Mouse (Mus musculus) inflammation-experienced regulatory T-cells, adult 6 months (primary cell): ENCODE data around the gene Lrch3. TPM values are rescaled to one million over a fixed set of nuclear protein-coding genes. Genes with fewer than 3 reads are reported as not detected.
"Not testable (repeated sequence)": the region's sequence is repeated elsewhere in the genome, so short reads cannot be mapped to it uniquely, and the experiment has no call there.

Source experiments
- ATAC-seq: one replicate; pipeline ENCODE4 v1.8.0; 2017
- polyA plus RNA-seq, 3 experiments: library from polyadenylated mRNA; unstranded; fragments of 100-300 nt; shearing (Covaris generic); gene quantifications; one replicate each; pipeline ENCODE4 v1.2.1; 2017

Gene Lrch3
- polyA plus RNA-seq, 3 experiments from 2014 or later, result 19.6 to 23.6 (median 21.9) TPM

DNA sequence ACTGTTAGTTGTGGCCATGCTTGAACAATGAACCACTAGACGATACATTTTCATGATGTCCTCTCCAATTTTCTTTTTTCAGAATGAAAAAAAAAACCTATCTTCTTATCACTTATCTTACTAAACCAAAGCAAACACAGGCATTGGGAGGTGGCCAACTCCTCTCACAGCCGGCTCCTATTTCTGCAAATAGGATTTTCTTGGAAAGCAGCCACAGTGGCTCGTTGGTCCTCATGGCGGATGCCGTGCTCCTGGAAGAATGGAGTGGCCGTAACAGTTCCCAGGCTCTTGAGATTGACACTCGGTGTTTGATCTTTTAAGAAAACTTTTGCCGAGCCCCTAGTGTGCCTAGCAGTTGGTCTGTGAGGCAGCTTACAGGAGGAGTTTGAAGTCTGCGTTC, 91.3 kb downstream of the Lrch3 start:
- ATAC-seq, result no peak

DNA sequence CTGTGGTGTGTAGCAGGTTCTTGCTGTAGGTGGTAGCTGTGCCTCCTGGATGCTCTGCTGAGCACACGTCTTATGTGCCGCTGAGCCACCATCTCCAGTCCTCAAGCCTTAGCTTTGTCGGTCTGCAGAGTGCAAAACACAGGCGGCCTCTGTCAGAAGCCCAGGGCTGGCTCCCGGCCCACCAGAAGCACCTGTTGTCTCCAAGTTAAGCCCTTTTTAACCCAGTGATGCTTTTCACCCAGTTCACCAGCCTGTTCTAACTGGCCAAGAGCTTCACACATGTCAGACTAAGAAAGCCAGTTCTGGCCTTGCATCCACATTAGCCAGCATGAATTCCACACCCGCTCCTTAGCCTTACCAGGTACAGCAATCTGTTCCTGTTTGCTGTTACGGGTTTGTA, 93.0 kb downstream of the Lrch3 start:
- ATAC-seq, result no peak

DNA sequence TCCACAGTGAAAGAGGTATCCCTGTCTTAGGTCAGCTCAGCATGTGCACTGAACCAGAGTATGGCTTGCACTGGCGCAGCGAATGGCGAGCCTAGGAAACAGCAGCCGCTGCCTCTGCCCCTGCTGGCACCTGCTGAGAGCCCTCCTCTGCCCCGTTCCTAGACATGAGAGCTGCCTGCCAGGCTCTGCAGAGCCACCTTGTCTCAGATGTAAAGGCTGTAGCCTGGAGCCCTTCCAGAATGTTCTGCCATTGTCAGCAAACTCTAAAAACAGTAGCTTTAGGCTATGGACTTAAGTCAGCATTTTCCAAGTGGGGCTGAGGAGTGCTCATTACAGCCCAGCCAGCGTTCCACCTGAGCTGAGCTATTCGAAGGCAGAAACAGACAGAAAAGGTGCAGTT, 93.5 kb downstream of the Lrch3 start:
- ATAC-seq, result no peak

DNA sequence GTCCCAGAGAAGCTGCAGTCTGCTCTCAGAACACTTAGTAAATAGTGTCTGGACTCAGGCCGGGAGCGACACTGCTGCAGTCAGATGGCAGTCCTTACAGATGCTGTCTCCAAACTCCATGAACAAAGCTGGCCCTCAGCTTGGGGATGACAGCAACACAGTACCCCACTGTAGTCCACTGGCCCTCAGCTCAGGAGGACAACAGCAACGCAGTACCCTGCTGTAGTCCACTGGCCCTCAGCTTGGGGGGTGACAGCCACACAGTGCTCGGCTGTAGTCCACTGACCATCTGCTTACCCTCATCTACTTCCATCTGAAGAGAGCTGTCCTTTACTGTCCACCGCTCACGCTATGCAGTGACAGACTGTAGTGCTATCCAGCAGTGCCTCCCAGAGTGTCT, 96.3 kb downstream of the Lrch3 start:
- no peak for ATAC-seq

GRCm38 (mm10) chr16:33013801-33014200, 99.9 kb downstream of the Lrch3 start:
- no peak for ATAC-seq

GRCm38 (mm10) chr16:33014921-33015320, 101.0 kb downstream of the Lrch3 start:
- no peak for ATAC-seq

DNA sequence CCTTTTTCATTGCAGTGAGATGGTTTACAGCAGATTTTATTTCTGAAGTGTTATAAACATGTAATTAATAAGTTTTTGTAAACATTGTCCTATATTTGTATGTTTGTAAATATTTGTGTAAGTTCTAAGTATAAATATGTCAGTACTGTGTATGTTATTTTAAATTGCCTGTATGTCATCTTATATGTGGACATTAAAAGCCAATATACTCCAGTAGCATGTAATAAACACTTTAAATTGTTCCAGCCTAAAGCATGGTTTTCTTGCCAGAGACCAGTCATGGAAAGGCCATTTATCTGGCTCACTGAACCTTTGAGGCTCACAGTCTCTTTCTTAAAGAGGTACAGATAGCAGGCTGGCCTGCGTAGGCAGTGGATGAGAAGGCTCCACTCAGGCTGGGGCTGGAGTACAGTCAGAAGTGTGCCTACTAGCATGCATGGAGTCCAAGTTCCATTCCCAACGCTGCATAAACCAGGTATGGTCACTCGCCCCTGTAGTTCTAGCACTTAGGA, 101.6 kb downstream of the Lrch3 start:
- no peak for ATAC-seq

- no peak for ATAC-seq
These were observed 102.1 kb downstream of the Lrch3 start for GRCm38 (mm10) chr16:33015986-33016385.

- ATAC-seq, result no peak
These were observed 103.9 kb downstream of the Lrch3 start for GRCm38 (mm10) chr16:33017677-33018349.

DNA sequence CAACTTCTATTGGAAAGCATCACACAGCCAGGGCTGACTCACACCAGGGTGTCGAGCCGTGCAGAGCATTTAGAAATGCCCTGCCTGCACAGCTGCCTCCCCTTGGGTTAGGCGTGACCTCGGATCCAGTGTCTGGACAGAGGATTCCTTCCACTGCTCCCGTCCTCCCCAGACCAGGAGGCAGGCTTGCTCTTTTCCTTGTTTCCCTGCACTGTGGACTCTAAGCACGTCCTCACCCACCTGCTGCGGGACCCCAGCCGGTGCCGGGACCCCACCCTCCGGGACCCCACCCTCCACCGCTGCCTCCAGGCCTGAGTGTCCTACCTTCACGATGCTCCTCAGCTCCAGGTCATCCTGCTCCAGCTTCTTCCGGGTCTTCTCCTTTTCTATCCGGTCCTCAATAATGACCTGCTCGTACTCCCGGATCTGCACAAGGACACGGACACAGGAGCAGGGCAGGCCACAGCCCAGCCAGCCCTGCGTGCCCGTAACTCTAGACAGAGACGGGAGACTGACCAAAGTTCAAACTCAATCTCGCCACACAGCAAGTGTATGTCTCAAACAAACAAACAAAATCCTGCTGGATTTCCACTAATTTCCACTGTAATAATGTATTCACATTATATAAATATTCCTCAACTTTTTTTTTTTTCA, 105.3 kb downstream of the Lrch3 start:
- ATAC-seq, result no peak

GRCm38 (mm10) chr16:33021381-33021780, 107.5 kb downstream of the Lrch3 start:
- ATAC-seq, result no peak

- peak; percentile 50 for ATAC-seq
These were observed 109.8 kb downstream of the Lrch3 start for GRCm38 (mm10) chr16:33023750-33024149.

DNA sequence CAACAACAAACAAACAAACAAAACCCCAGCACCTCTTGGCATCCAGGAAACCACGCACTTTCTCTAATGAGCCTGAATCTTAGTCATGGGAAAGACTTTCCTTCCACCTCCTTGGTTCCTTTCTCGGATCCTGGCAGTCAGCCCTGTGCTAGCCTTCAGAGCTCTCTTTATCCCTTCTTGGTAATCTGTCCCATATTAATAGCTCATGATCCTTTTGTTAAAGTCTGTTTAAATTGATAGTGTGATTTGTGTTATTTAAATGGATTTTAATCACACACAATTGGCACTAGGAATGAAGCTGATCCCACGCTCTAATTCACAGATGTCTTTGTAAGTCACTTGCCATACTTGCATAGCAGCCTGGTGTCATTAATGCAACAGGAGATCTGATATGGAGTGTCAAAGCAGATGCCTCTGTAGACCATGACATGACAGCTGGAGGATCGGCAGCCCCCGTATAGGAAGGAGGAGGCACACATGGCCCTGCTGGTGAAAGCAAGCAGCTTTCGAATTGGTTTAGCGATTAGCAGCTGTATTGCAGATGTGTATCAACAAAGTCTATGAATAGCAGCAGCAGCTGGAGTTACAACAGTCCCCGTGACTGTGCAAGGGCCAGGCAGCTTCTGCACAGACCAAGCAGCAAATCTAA, 110.7 kb downstream of the Lrch3 start:
- ATAC-seq, result no peak

DNA sequence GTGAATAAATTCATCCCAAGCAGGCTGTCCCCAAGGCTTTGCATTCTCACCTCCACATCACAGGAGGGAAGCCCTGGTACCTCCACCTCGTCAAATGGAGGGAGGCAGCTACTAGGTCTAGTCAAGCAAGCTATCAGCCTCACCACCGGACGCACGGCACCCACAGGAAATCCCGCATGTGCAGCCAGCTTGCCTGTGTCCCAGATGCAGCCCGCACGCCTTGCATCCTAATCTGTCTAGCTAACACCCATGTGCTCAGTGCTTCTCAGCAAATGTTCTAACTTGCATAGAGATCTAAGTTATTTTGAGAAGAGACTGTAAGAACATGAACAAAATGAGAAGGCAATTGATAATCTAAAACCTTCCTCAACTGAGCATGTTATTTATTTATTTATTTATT, 112.5 kb downstream of the Lrch3 start:
- ATAC-seq, result no peak

GRCm38 (mm10) chr16:33036006-33036405, 122.1 kb downstream of the Lrch3 start:
- no peak for ATAC-seq

DNA sequence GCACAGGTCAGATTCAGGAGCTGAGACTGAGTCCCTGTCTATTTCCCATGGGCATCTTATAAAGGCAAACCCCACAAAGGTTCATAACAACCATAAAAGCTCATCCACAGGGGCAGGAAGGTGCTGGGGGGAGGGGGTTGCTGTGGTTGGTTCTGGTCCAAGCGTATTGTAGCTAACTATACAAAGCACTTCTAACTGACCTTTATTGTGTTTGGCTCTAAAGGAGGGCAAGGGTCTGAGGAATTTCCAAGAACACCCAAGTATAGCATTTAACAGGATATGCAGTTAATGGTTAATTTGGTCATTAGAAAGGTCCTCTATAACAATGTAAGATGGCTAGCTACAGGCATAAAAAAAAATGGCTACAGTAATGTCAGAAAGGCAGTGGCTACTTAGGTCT, 128.8 kb downstream of the Lrch3 start:
- no peak for ATAC-seq

DNA sequence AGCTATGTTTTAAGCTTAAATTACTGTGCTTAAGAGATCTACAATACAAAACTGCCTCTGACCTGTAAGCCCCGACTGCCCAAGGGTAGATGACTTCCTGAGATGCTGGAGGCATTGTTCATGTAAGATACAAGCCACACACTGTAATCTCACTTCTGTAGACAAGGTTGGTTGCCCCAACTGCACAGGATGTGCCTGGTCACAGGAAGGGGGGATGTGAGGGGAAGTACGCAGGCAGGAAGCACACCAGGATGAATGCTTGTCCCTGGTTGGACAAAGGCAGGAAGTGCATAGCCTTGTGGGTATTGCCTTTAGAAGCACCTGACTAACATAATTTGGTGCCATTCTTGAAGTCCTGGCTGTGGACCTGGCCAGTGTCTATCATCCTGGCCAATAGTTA, 129.4 kb downstream of the Lrch3 start:
- peak; percentile 79 for ATAC-seq

GRCm38 (mm10) chr16:33048004-33048403, 134.1 kb downstream of the Lrch3 start:
- no peak for ATAC-seq

DNA sequence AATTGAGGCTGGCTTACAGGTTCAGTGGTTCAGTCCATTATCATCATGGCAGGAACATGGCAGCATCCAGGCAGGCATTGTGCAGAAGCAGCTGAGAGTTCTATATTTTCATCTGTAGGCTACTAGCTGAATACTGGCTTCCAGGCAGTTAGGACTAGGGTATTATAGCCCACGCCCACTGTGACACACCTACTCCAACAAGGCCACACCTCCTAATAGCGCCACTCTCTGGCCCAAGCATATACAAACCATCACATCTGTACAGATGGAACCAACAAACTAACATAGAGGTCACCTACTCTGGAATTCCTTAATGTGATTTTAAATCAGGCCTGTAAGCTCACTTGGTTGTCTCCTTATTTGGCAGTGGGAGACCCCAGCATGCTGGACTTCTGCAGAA, 134.8 kb downstream of the Lrch3 start:
- no peak for ATAC-seq

DNA sequence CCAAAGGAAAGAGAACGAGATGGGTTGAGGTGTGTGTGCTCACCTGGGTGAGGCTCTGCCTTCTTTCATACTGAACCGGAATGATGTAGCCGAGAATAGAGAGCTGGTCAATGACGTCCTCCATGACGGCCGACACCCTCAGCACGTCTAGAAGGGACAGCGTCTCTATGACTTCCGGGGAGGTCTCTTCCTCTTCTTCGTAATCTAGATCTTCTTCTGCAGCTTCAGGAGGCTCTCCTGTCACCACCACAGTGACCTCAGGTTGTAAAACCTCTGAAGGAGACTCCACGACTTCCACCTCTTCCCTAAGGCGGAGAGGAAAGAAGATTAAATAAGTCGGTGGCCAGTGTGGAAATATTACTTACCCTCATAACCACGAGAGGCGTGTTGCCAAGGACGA, 135.9 kb downstream of the Lrch3 start:
- no peak for ATAC-seq

DNA sequence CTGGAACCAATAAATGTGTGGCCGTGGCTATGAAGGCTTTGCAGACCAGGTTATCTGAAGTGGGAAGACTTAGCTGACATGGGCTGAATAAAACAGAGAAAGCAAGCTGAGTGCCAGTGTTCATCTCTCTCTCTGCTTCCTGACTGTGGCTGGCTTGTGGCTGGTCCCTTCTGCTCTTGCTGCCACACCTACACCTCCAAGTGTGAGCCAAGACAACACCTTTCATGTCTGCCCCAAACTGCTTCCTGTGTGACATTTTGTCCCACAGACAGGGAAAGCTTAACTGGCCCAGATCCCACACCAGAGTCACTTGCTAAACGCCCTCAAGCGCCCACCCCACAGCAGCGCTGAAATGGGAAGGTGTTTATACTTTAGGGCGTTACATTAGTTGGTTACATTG, 139.2 kb downstream of the Lrch3 start:
- ATAC-seq, result no peak

- not testable (repeated sequence) for ATAC-seq
These were observed 141.0 kb downstream of the Lrch3 start for GRCm38 (mm10) chr16:33054927-33055326.

- ATAC-seq, result peak; percentile 2
These were observed 141.8 kb downstream of the Lrch3 start for GRCm38 (mm10) chr16:33055655-33056054.
